Mouse (Mus musculus) heart, postnatal 36 days (tissue): ENCODE measurements around the gene Bax. TPM values are rescaled to one million over a fixed set of nuclear protein-coding genes. Genes with fewer than 3 reads are reported as not detected.

Experiments
- DNase-seq, 2 experiments: peaks; one replicate each; pipeline ENCODE4 v3.0.0; 2021 to 2022
- intact Hi-C: fragments of 180-260 bp; cut with DNase I; formaldehyde crosslinking; loops from one replicate; pipeline ENCODE4 v1.15.1; 2025
- microRNA-seq, 2 experiments: library from miRNA; unstranded; fragments of <30 nt; microRNA quantifications; one replicate each; pipeline ENCODE4 v1.2.0; 2021; ENCODE audit warnings: borderline number of aligned reads in 2 of 2
- total RNA-seq, 2 experiments: library from RNA; stranded (reverse); gene quantifications; 2 replicates each; pipeline ENCODE4 v1.2.3; 2021

Gene Bax
- total RNA-seq, 2 experiments from 2014 or later = 26.9 to 28.5 TPM

DNA sequence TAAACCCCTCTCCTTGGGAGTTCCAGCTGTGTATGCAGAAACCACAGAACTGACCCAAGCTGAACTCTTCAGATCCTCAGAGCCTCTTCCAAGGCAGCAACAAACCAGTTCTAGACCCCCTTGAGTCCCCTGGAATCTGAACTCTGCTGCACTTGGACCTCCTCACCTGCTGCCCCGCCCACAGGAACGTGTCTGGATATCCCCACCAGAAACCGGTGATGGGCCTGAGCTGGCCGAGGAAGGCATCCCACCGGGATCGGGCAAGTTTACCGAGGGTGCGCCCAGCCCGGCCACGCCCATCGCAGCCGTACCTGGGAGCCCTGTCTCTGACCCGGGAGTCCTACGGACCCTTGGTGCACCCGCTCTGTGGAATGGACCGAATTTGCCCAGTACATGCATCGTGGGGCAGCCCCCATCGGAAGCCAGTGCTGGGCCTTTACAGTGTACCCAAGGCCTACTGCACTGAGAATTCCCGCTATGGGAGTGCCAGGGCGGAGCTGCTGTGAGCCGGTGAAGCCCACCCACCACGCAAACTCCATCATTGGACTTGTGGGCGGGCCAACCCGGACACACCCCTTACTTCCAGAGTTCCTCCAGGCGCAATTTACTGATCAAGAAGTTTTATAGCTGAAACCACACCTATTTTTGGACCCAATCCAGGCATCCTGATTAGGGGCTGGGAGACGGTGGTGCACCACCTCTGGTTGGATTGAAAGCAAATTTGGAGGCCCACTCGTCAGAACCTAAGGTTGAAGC is 46.7 kb downstream of the Bax start:
- no peak for DNase-seq
- intact Hi-C loops = no loop called here

- no peak for DNase-seq
- intact Hi-C loops = no loop called here
Measured at GRCm38 (mm10) chr7:45417962-45418492, 48.7 kb downstream of the Bax start.

GRCm38 (mm10) chr7:45415636-45416035 is 51.1 kb downstream of the Bax start:
- intact Hi-C loops = no loop called here
- DNase-seq = no peak

DNA sequence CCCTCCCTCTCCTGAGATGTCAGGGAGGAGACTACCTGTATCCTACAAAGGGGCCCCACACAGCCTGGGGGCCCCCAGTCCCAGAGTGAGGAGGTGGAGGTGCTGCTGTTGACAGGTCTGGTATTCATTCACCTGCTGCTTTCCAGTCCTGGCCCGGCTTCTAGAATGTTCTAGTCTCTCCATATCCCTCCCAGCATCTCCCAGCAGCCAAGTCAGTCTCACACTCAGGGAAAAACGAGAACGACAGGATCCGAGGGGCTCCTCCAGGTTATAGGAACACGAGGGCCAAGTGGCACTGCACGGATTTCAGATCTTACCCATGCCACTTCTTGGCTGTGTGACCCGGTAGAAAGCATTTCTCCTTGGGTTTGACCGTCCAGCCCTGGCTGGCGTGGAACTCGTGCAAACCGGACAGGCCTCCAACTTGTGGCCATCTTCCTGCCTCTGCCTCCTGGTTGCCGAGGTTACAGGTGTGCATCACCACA is 51.9 kb downstream of the Bax start:
- intact Hi-C loops = no loop called here
- DNase-seq = no peak

DNA sequence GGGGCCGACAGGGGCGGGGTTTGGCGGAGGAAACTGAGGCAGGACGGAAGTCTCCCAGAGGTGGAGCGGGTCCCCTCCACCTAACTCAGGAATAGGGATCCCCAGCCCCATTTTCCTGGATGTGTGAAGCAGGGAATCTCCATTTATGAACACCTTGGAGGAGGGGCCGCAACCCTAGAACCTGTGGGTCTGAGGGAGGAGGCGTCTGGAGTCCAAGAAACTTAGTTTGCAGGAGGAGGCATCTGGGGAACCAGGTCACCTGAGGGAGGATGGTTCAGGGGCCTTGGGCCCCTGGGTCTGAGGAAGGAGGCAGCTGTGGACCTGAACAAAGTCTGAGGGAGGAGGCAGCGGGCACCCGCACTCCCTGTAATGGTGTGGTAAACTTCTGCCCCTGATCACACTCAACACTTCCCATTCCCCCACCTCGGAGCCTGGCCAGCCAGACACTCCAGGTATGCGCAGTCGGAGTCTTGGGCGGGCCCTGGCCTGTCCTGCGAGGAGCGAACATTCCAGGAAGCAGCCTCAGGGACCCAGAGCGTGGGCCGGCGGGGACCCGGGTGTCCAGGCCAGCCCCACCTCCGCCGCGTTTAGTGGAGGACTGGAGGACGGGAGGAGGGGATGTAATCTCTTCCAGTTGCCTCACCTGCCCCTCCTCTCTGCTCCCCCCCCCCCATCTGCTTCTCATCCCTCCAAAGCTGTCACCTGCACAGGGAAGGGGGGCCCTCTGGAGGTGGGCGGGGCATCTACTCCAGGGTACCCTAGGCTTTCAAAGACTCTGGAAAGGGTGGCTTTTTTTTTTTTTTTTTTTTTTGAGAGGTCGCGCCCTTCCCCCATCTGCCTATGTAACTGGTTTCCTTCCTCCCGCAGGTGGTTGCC is 52.6 kb downstream of the Bax start:
- DNase-seq = no peak
- intact Hi-C loops = no loop called here

DNA sequence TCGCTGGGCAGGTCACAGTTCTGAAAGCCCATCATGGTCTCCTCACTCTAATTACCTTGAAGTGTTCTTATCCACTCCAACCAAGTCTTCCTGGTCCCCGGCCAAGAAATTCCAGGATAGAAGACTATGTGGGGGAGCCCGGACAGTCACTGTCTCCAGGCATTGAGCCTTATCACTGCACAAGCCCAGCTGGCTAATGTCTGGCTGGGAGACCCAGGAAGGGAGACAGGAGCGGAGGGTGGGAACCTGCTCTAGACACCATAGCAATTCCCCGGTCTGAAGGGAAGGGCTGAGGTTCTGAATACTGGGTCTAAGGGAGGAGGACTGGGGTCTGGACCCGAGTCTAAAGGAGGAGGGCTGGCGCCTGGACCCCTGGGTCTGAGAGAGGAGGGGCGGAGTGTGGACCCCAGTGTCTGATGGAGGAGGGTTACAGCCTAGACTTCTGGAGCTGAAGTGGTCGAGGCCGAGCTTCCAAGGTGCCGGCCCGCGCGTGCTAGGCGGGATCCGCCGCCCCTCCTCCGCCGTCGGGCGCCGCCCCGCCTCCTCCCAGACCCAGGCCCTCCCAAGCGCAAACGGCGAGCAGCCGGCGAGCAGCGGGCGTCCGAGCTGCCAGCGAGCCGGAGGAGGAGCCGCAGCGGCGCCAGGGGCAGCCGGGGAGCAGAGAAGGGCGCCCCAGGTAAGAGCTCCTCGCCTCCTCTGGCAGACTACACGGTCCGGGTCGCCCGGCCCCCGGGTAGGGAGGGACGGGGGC is 53.4 kb downstream of the Bax start, which contains the start of gene Ntf5:
TSS of gene Ntf5 (plus strand) at position 583 of the 751 bp plus-strand sequence.
- intact Hi-C loops = no loop called here
- peak; percentile 10 to 17 for DNase-seq

DNA sequence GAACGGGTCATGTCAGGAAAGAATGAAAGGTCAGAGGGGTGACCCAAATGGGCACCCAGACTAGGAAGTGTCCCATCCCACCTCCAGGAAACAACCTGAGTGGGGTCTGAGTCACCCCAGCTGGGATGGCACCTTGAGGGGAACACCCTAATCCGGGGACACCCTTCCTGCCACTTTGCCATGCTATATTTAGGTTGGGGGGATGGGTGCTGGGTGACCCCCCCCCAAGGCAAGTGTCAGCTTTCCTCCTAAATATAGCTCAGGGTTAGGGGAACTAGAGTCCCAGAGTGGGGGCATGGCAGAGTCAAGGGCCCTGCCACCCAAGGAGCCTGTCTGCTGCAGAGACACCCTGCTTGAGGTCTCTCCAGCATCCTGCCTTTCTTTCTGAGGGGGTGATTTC is 54.3 kb downstream of the Bax start:
- DNase-seq = no peak
- intact Hi-C loops = no loop called here

Small RNAs within 50 kb of the gene (microRNA-seq; reads per million reads assigned to microRNA genes)
- gene Gm22133 = 0 to 0.67 reads per million in 2 experiments

Other genes with a start within 250 kb of the Bax start
- 1 to 10 TPM; 2.8 to 4.4 TPM for gene Cd37, start 227.8 kb downstream of the Bax start, total RNA-seq
- not detected for gene Slc6a16, start 225.8 kb downstream of the Bax start, total RNA-seq
- not detected for gene Slc6a21, start 189.4 kb downstream of the Bax start, total RNA-seq
- 10 to 100 TPM; 24.6 to 27.4 TPM for gene Trpm4, start 133.1 kb downstream of the Bax start, total RNA-seq
- 100 to 1,000 TPM; 842 to 873 TPM for gene Hrc, start 131.6 kb downstream of the Bax start, total RNA-seq
- gene Ppfia3, start 99.9 kb downstream of the Bax start, total RNA-seq = not detected
- gene Lin7b, start 96.3 kb downstream of the Bax start, total RNA-seq = 1 to 10 TPM; 1.3 to 1.7 TPM
- gene Snrnp70, start 71.2 kb downstream of the Bax start, total RNA-seq = 10 to 100 TPM; 92.8 to 95.9 TPM
- gene Kcna7, start 61.2 kb downstream of the Bax start, total RNA-seq = 1 to 10 TPM; 4.5 to 5.8 TPM
- under 1 TPM in 1 of 2 experiments, not detected in 1; 0.30 TPM for gene Ntf5, start 53.2 kb downstream of the Bax start, total RNA-seq
- not detected for gene Lhb, start 46.1 kb downstream of the Bax start, total RNA-seq
- 100 to 1,000 TPM in 1 of 2 experiments, 10 to 100 TPM in 1; 96.0 to 102 TPM for gene Gys1, start 32.1 kb downstream of the Bax start, total RNA-seq
- 10 to 100 TPM; 22.5 to 23.7 TPM for gene Ruvbl2, start 28.8 kb downstream of the Bax start, total RNA-seq
- gene Ftl1, start 7.0 kb downstream of the Bax start, total RNA-seq = 100 to 1,000 TPM; 246 to 262 TPM
- gene Tulp2, start 15.0 kb upstream of the Bax start, total RNA-seq = under 1 TPM in 1 of 2 experiments, not detected in 1; 0.16 TPM
- gene Gm45808, start 19.9 kb upstream of the Bax start, total RNA-seq = 1 to 10 TPM; 5.4 to 5.8 TPM
- gene Dhdh, start 21.9 kb upstream of the Bax start, total RNA-seq = 1 to 10 TPM; 7.6 to 7.7 TPM
- gene Nucb1, start 43.5 kb upstream of the Bax start, total RNA-seq = 100 to 1,000 TPM; 140 to 148 TPM
- 10 to 100 TPM; 32.0 to 32.9 TPM for gene Ppp1r15a, start 59.4 kb upstream of the Bax start, total RNA-seq
- gene Plekha4, start 59.4 kb upstream of the Bax start, total RNA-seq = 1 to 10 TPM; 2.7 to 3.2 TPM
- gene Hsd17b14, start 88.0 kb upstream of the Bax start, total RNA-seq = under 1 TPM; 0.41 to 0.67 TPM
- gene Bcat2, start 103.3 kb upstream of the Bax start, total RNA-seq = 100 to 1,000 TPM; 232 to 235 TPM
- not detected for gene Fgf21, start 148.6 kb upstream of the Bax start, total RNA-seq
- not detected for gene Fut1, start 150.4 kb upstream of the Bax start, total RNA-seq
- under 1 TPM in 1 of 2 experiments, not detected in 1; 0.30 TPM for gene Izumo1, start 154.9 kb upstream of the Bax start, total RNA-seq
- gene Rasip1, start 160.6 kb upstream of the Bax start, total RNA-seq = 10 to 100 TPM; 30.0 to 31.8 TPM
- gene Mamstr, start 173.1 kb upstream of the Bax start, total RNA-seq = 1 to 10 TPM; 4.3 to 7.5 TPM
- 1 to 10 TPM in 1 of 2 experiments, under 1 TPM in 1; 0.28 to 2.0 TPM for gene Fut2, start 199.5 kb upstream of the Bax start, total RNA-seq
- under 1 TPM in 1 of 2 experiments, not detected in 1; 0.22 TPM for gene Ntn5, start 217.1 kb upstream of the Bax start, total RNA-seq
- under 1 TPM in 1 of 2 experiments, not detected in 1; 0.22 TPM for gene Sec1, start 227.5 kb upstream of the Bax start, total RNA-seq
- 1 to 10 TPM; 6.2 to 6.7 TPM for gene Car11, start 232.9 kb upstream of the Bax start, total RNA-seq
- 100 to 1,000 TPM in 1 of 2 experiments, 10 to 100 TPM in 1; 44.4 to 158 TPM for gene Dbp, start 238.2 kb upstream of the Bax start, total RNA-seq
- 100 to 1,000 TPM; 550 to 591 TPM for gene Rpl18, start 248.6 kb upstream of the Bax start, total RNA-seq